Mouse (Mus musculus) hindbrain, embryonic 15.5 days (tissue): ENCODE data around the gene Hpcal1. TPM values are rescaled to one million over a fixed set of nuclear protein-coding genes. Genes with fewer than 3 reads are reported as not detected.

Experiments used
- ATAC-seq: fragments of 200-750 bp; cut with Nextera tagmentation; 2 replicates; pipeline ENCODE4 v1.8.0; 2017; ENCODE audit warnings: low read depth, moderate number of reproducible peaks, moderate TSS enrichment; ENCODE audit not compliant: low FRiP score
- H3K27ac ChIP-seq: fragments of 300-500 bp; sonication (generic); replicated peaks from 2 replicates; pipeline ENCODE4 v1.5.1; 2015; ENCODE audit warnings: mild to moderate bottlenecking, inconsistent platforms
- H3K27me3 ChIP-seq: fragments of 300-500 bp; sonication (generic); 2 replicates; pipeline ENCODE4 v1.6.1; 2015; ENCODE audit warnings: control low read depth, inconsistent platforms
- H3K36me3 ChIP-seq: fragments of 300-500 bp; sonication (generic); 2 replicates; pipeline ENCODE4 v1.6.1; 2015; ENCODE audit warnings: control low read depth, inconsistent platforms
- H3K4me1 ChIP-seq: fragments of 300-500 bp; sonication (generic); replicated peaks from 2 replicates; pipeline ENCODE4 v1.6.1; 2015; ENCODE audit warnings: control low read depth, inconsistent platforms
- H3K4me2 ChIP-seq: fragments of 300-500 bp; sonication (generic); 2 replicates; pipeline ENCODE4 v1.6.1; 2015; ENCODE audit warnings: moderate library complexity, mild to moderate bottlenecking, inconsistent platforms
- H3K4me3 ChIP-seq: fragments of 300-500 bp; sonication (generic); 2 replicates; pipeline ENCODE4 v1.5.1; 2015; ENCODE audit warnings: mild to moderate bottlenecking, inconsistent platforms
- H3K9ac ChIP-seq: fragments of 300-500 bp; sonication (generic); 2 replicates; pipeline ENCODE4 v1.6.1; 2015; ENCODE audit warnings: inconsistent platforms
- H3K9me3 ChIP-seq: fragments of 300-500 bp; sonication (generic); 2 replicates; pipeline ENCODE4 v1.6.1; 2016; ENCODE audit warnings: control low read depth, inconsistent platforms
- WGBS: fragments of 180-500 bp; shearing (Covaris S2); methylation state at CpG from one replicate; pipeline ENCODE4 v1.1.7; 2015; 5-methylcytosine and 5-hydroxymethylcytosine counted together
- polyA plus RNA-seq: library from polyadenylated mRNA; unstranded; fragments of >200 nt; fragmentation: Nextera tagmentation; extraction: Ambion mirVana; gene quantifications from 2 replicates; pipeline ENCODE4 v1.2.1, GENCODE M21; 2015

The Hpcal1 gene
- polyA plus RNA-seq, 1 experiment from 2014 or later: 128 TPM

GRCm38 (mm10) chr12:17736396-17736795, 45.7 kb downstream of the Hpcal1 start:
- no peak overlapping the region for H3K9ac ChIP-seq
- 94% methylated on average over 6 of the region's 6 CpGs for WGBS
- no peaks in the 10 kb centered on the region for H3K9me3 ChIP-seq
- H3K36me3 ChIP-seq: no peaks in the 10 kb centered on the region
- no peak overlapping the region for H3K27ac ChIP-seq
- no peaks in the 10 kb centered on the region for H3K27me3 ChIP-seq
- H3K4me1 ChIP-seq: peaks cover 10% of the 10 kb centered on the region
- no peak for ATAC-seq
- H3K4me3 ChIP-seq: no peak overlapping the region
- H3K4me2 ChIP-seq: no peak overlapping the region

- no peak overlapping the region for H3K9ac ChIP-seq
- 80% methylated on average over 10 of the region's 10 CpGs for WGBS
- ATAC-seq: no peak
- H3K27ac ChIP-seq: no peak overlapping the region
- H3K4me3 ChIP-seq: no peak overlapping the region
- H3K9me3 ChIP-seq: no peaks in the 10 kb centered on the region
- H3K36me3 ChIP-seq: no peaks in the 10 kb centered on the region
- H3K4me2 ChIP-seq: no peak overlapping the region
- H3K27me3 ChIP-seq: no peaks in the 10 kb centered on the region
- H3K4me1 ChIP-seq: peaks cover 16% of the 10 kb centered on the region
Measured at GRCm38 (mm10) chr12:17736859-17737577, 46.4 kb downstream of the Hpcal1 start.

GRCm38 (mm10) chr12:17737808-17738207, 47.2 kb downstream of the Hpcal1 start:
- H3K27me3 ChIP-seq: no peaks in the 10 kb centered on the region
- 91% methylated on average over 3 of the region's 3 CpGs for WGBS

GRCm38 (mm10) chr12:17738473-17738872, 47.8 kb downstream of the Hpcal1 start:
- WGBS: 55% methylated on average over 6 of the region's 6 CpGs

More at GRCm38 (mm10) chr12:17737808-17738207, 47.2 kb downstream of the Hpcal1 start:
- H3K9me3 ChIP-seq: no peaks in the 10 kb centered on the region
- no peak overlapping the region for H3K4me2 ChIP-seq
- H3K27ac ChIP-seq: no peak overlapping the region
- peaks cover 24% of the 10 kb centered on the region for H3K4me1 ChIP-seq
- H3K4me3 ChIP-seq: no peak overlapping the region
- no peak for ATAC-seq
- H3K36me3 ChIP-seq: no peaks in the 10 kb centered on the region
- no peak overlapping the region for H3K9ac ChIP-seq

GRCm38 (mm10) chr12:17740226-17740625, 49.6 kb downstream of the Hpcal1 start:
- peaks cover 23% of the 10 kb centered on the region for H3K4me1 ChIP-seq
- 96% methylated on average over 1 of the region's 1 CpGs for WGBS

More at GRCm38 (mm10) chr12:17738473-17738872, 47.8 kb downstream of the Hpcal1 start:
- no peak overlapping the region for H3K4me3 ChIP-seq
- ATAC-seq: no peak
- no peaks in the 10 kb centered on the region for H3K27me3 ChIP-seq
- H3K27ac ChIP-seq: no peak overlapping the region
- H3K4me1 ChIP-seq: peaks cover 27% of the 10 kb centered on the region
- no peak overlapping the region for H3K4me2 ChIP-seq
- H3K9me3 ChIP-seq: no peaks in the 10 kb centered on the region
- H3K9ac ChIP-seq: no peak overlapping the region
- H3K36me3 ChIP-seq: no peaks in the 10 kb centered on the region

GRCm38 (mm10) chr12:17741637-17742364, 51.1 kb downstream of the Hpcal1 start:
- H3K27ac ChIP-seq: peak overlapping the region; percentile 28
- ATAC-seq: peak; percentile 38; the same call in 1 of the 2 replicates
- WGBS: 52% methylated on average over 17 of the region's 17 CpGs
- H3K4me1 ChIP-seq: peaks cover 36% of the 10 kb centered on the region
- H3K36me3 ChIP-seq: no peaks in the 10 kb centered on the region
- no peak overlapping the region for H3K9ac ChIP-seq
- H3K4me2 ChIP-seq: no peak overlapping the region
- no peaks in the 10 kb centered on the region for H3K27me3 ChIP-seq
- H3K9me3 ChIP-seq: no peaks in the 10 kb centered on the region
- no peak overlapping the region for H3K4me3 ChIP-seq

More at GRCm38 (mm10) chr12:17740226-17740625, 49.6 kb downstream of the Hpcal1 start:
- no peak overlapping the region for H3K27ac ChIP-seq
- no peak for ATAC-seq
- H3K9ac ChIP-seq: no peak overlapping the region
- H3K4me3 ChIP-seq: no peak overlapping the region
- no peaks in the 10 kb centered on the region for H3K36me3 ChIP-seq
- no peaks in the 10 kb centered on the region for H3K27me3 ChIP-seq
- H3K4me2 ChIP-seq: no peak overlapping the region
- no peaks in the 10 kb centered on the region for H3K9me3 ChIP-seq

- no peak for ATAC-seq
- peak overlapping the region; percentile 28; the same call in 1 of the 2 replicates for H3K27ac ChIP-seq
- no peaks in the 10 kb centered on the region for H3K27me3 ChIP-seq
- H3K36me3 ChIP-seq: no peaks in the 10 kb centered on the region
- H3K4me3 ChIP-seq: no peak overlapping the region
- no peaks in the 10 kb centered on the region for H3K9me3 ChIP-seq
- H3K4me2 ChIP-seq: no peak overlapping the region
- H3K9ac ChIP-seq: no peak overlapping the region
- 83% methylated on average over 11 of the region's 11 CpGs for WGBS
- peaks cover 45% of the 10 kb centered on the region for H3K4me1 ChIP-seq
Measured at GRCm38 (mm10) chr12:17742571-17743321, 52.1 kb downstream of the Hpcal1 start.

- Histone ChIP-seq H3K4me1 (peaks cover 56% of the 10 kb centered on the region), H3K27me3 (no peaks in the 10 kb centered on the region), H3K9ac (no peak overlapping the region), H3K36me3 (no peaks in the 10 kb centered on the region), H3K27ac (no peak overlapping the region), H3K4me3 (no peak overlapping the region), H3K4me2 (no peak overlapping the region), H3K9me3 (no peaks in the 10 kb centered on the region)
- ATAC-seq: no peak
- WGBS: 62% methylated on average over 7 of the region's 7 CpGs
Measured at GRCm38 (mm10) chr12:17745431-17745830, 54.8 kb downstream of the Hpcal1 start.

GRCm38 (mm10) chr12:17746725-17747124, 56.1 kb downstream of the Hpcal1 start:
- Histone ChIP-seq H3K4me3 (no peak overlapping the region), H3K4me1 (peaks cover 56% of the 10 kb centered on the region), H3K27ac (peak overlapping the region; percentile 34; the same call in 1 of the 2 replicates), H3K36me3 (no peaks in the 10 kb centered on the region), H3K4me2 (no peak overlapping the region), H3K27me3 (no peaks in the 10 kb centered on the region), H3K9me3 (no peaks in the 10 kb centered on the region), H3K9ac (no peak overlapping the region)
- 14% methylated on average over 3 of the region's 3 CpGs for WGBS
- no peak for ATAC-seq

GRCm38 (mm10) chr12:17747191-17748154, 56.8 kb downstream of the Hpcal1 start:
- ATAC-seq: peak; percentile 24; the same call in 1 of the 2 replicates
- H3K9me3 ChIP-seq: no peaks in the 10 kb centered on the region
- no peak overlapping the region for H3K9ac ChIP-seq
- H3K4me1 ChIP-seq: peaks cover 50% of the 10 kb centered on the region
- H3K4me2 ChIP-seq: no peak overlapping the region
- 40% methylated on average over 10 of the region's 10 CpGs for WGBS
- H3K27ac ChIP-seq: peak overlapping the region; percentile 34
- H3K4me3 ChIP-seq: no peak overlapping the region
- H3K36me3 ChIP-seq: no peaks in the 10 kb centered on the region
- no peaks in the 10 kb centered on the region for H3K27me3 ChIP-seq

GRCm38 (mm10) chr12:17748155-17748529, 57.5 kb downstream of the Hpcal1 start:
- Histone ChIP-seq H3K4me3 (no peak overlapping the region), H3K9me3 (no peaks in the 10 kb centered on the region), H3K4me2 (no peak overlapping the region), H3K4me1 (peaks cover 49% of the 10 kb centered on the region), H3K27me3 (no peaks in the 10 kb centered on the region), H3K9ac (no peak overlapping the region), H3K27ac (0 out of 2 replicates have a peak overlapping the region, but pooled peaks have one; percentile 34), H3K36me3 (no peaks in the 10 kb centered on the region)
- no peak for ATAC-seq
- 40% methylated on average over 4 of the region's 4 CpGs for WGBS
